Comparison of ENCODE assay signal across 12 mouse cellular contexts in the genomic region with DNA sequence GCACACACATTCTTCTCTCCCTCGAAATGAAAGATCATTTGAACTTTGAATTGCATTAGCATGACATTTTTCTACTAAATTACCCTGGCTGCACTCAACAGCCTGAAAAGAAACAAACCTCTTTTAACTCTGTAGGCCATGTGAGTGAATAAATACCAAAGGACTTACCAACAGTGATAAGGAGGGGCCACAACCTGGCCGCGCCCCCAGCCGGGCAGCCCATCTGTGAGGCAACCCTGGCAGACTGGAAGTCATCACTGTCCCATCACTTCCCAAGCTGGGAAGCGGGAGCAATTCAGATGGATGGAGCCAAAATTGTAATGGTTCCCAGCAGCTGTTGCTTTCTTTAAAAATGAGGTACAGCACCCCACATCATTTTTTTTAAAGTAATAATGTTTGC.
DNase-seq lines count a peak whose midpoint lies in the region; ATAC-seq and TF ChIP-seq lines count a peak whose summit lies in the region.
"Had no signal": no experiment of that assay in that cellular context is flagged by ENCODE, and none has a peak within 500 bp of the region (broad histone marks: within the 10 kb centered on the region; RNA-seq: fewer than 3 reads in every experiment).

No protein-coding gene starts in this region.

- H3K4me1 ChIP-seq in lung, embryonic 15.5 days: 0 out of 2 replicates have a peak, but pooled peaks cover 10% of the 10 kb centered on the region
- H3K4me1 ChIP-seq in lung, adult 2 months (ENCODE audit: control insufficient read depth, insufficient read depth, low read length): no peaks in the 10 kb centered on the region; the same call in 1 of the 2 replicates
- peaks cover 10% of the 10 kb centered on the region for H3K4me1 ChIP-seq in forebrain, embryonic 15.5 days
- peaks cover 9% of the 10 kb centered on the region; the same call in 1 of the 2 replicates for H3K4me1 ChIP-seq in midbrain, embryonic 15.5 days
- no peaks in the 10 kb centered on the region for H3K4me1 ChIP-seq in heart, embryonic 11.5 days (ENCODE audit: control insufficient read depth, insufficient read depth, low read length)

- no peak for TF ChIP-seq POLR2A in lung, adult 2 months (IDR thresholded peaks at IDR 0.05; ENCODE audit: borderline replicate concordance, extremely low read depth, low read depth, low read length)

- no peaks in the 10 kb centered on the region for H3K36me3 ChIP-seq in lung, embryonic 15.5 days
- no peaks in the 10 kb centered on the region for H3K36me3 ChIP-seq in forebrain, embryonic 15.5 days
- H3K36me3 ChIP-seq in midbrain, embryonic 15.5 days (replicated peaks): no peaks in the 10 kb centered on the region
- no peaks in the 10 kb centered on the region for H3K36me3 ChIP-seq in heart, embryonic 11.5 days (ENCODE audit: control insufficient read depth, insufficient read depth, low read length)
- H3K36me3 ChIP-seq: limb, embryonic 15.5 days had no signal

- DNase-seq in gastrocnemius, postnatal 10 days: peak; percentile 5
- no peak for DNase-seq in gastrocnemius, adult 8-10 months (ENCODE audit: low spot score in 2 of 2)
- no peak for DNase-seq in lung, adult 2 months
- no peak for DNase-seq in embryo, embryonic 10.5 days (ENCODE audit: low spot score)
- DNase-seq: thymus, postnatal 36 days had no signal

- H3K27me3 ChIP-seq in lung, embryonic 15.5 days: no peaks in the 10 kb centered on the region
- no peaks in the 10 kb centered on the region for H3K27me3 ChIP-seq in forebrain, embryonic 15.5 days
- H3K27me3 ChIP-seq in midbrain, embryonic 15.5 days (replicated peaks): no peaks in the 10 kb centered on the region
- H3K27me3 ChIP-seq in heart, embryonic 11.5 days (ENCODE audit: control insufficient read depth, insufficient read depth, low read length): no peaks in the 10 kb centered on the region
- H3K27me3 ChIP-seq: limb, embryonic 15.5 days had no signal

- no peaks in the 10 kb centered on the region for H3K9me3 ChIP-seq in lung, embryonic 15.5 days
- H3K9me3 ChIP-seq in forebrain, embryonic 15.5 days: no peaks in the 10 kb centered on the region
- H3K9me3 ChIP-seq in midbrain, embryonic 15.5 days: no peaks in the 10 kb centered on the region
- H3K9me3 ChIP-seq in heart, embryonic 11.5 days (replicated peaks; ENCODE audit: control insufficient read depth, low read length): no peaks in the 10 kb centered on the region
- H3K9me3 ChIP-seq: limb, embryonic 15.5 days had no signal

- peak overlapping the region; percentile 16; the same call in 1 of the 2 replicates for H3K4me2 ChIP-seq in lung, embryonic 15.5 days
- H3K4me2 ChIP-seq in forebrain, embryonic 15.5 days (replicated peaks): peak overlapping the region; percentile 21
- H3K4me2 ChIP-seq in midbrain, embryonic 15.5 days: no peak overlapping the region
- H3K4me2 ChIP-seq in heart, embryonic 11.5 days: no peak overlapping the region
- H3K4me2 ChIP-seq: hindbrain, embryonic 14.5 days; limb, embryonic 15.5 days had no signal

- H3K27ac ChIP-seq in lung, embryonic 15.5 days: peak overlapping the region; percentile 33
- no peak overlapping the region for H3K27ac ChIP-seq in forebrain, embryonic 15.5 days (replicated peaks)
- H3K27ac ChIP-seq in midbrain, embryonic 15.5 days: 0 out of 2 replicates have a peak overlapping the region, but pooled peaks have one; percentile 45
- no peak overlapping the region for H3K27ac ChIP-seq in heart, embryonic 11.5 days (ENCODE audit: low read depth, low read length)
- H3K27ac ChIP-seq: hindbrain, embryonic 14.5 days; limb, embryonic 15.5 days had no signal

- no peak for TF ChIP-seq CTCF in lung, adult 2 months (IDR thresholded peaks at IDR 0.05; ENCODE audit: insufficient read depth, low read length)

- WGBS in lung, embryonic 15.5 days: 30% methylated on average over 5 of the region's 5 CpGs
- WGBS in lung, adult 2 months: 45% methylated on average over 5 of the region's 5 CpGs
- WGBS in forebrain, embryonic 15.5 days: 18% methylated on average over 5 of the region's 5 CpGs
- WGBS in midbrain, embryonic 15.5 days: 56% methylated on average over 5 of the region's 5 CpGs
- WGBS in heart, embryonic 11.5 days (ENCODE audit: insufficient replicate concordance): 45% methylated on average over 5 of the region's 5 CpGs

- no peak overlapping the region for H3K9ac ChIP-seq in lung, embryonic 15.5 days
- H3K9ac ChIP-seq in forebrain, embryonic 15.5 days (replicated peaks): no peak overlapping the region
- H3K9ac ChIP-seq in midbrain, embryonic 15.5 days: no peak overlapping the region
- H3K9ac ChIP-seq in heart, embryonic 11.5 days (ENCODE audit: low read depth, low read length): no peak overlapping the region
- H3K9ac ChIP-seq: hindbrain, embryonic 14.5 days; limb, embryonic 15.5 days had no signal

- no peak overlapping the region for H3K4me3 ChIP-seq in lung, embryonic 15.5 days
- H3K4me3 ChIP-seq in lung, adult 2 months (replicated peaks; ENCODE audit: extremely low read depth, low read depth, low read length): no peak overlapping the region
- H3K4me3 ChIP-seq in forebrain, embryonic 15.5 days: no peak overlapping the region
- no peak overlapping the region for H3K4me3 ChIP-seq in midbrain, embryonic 15.5 days
- H3K4me3 ChIP-seq in heart, embryonic 11.5 days (ENCODE audit: low read depth, low read length): no peak overlapping the region
- H3K4me3 ChIP-seq: limb, embryonic 15.5 days; myocyte had no signal

- ATAC-seq in lung, embryonic 15.5 days (ENCODE audit: borderline replicate concordance, extremely low read depth, low FRiP score, low TSS enrichment): no peak
- ATAC-seq in forebrain, embryonic 15.5 days (replicated peaks): peak; percentile 69
- ATAC-seq in midbrain, embryonic 15.5 days (replicated peaks): peak; percentile 62; the same call in 1 of the 2 replicates
- ATAC-seq in heart, embryonic 11.5 days (replicated peaks; ENCODE audit: insufficient number of reproducible peaks, low FRiP score, low TSS enrichment): no peak

Comparison
In these comparisons a context has a peak if more than half of its experiments do, and no peak if none do; other contexts are left out.
1. ATAC-seq: peak in forebrain, embryonic 15.5 days (single experiment) and midbrain, embryonic 15.5 days (single experiment); none in lung, embryonic 15.5 days (single experiment) and heart, embryonic 11.5 days (single experiment).
2. H3K27ac ChIP-seq: peak in lung, embryonic 15.5 days (single experiment) and midbrain, embryonic 15.5 days (single experiment); none in forebrain, embryonic 15.5 days (single experiment) and heart, embryonic 11.5 days (single experiment).
3. H3K4me2 ChIP-seq: peak in lung, embryonic 15.5 days (single experiment) and forebrain, embryonic 15.5 days (single experiment); none in midbrain, embryonic 15.5 days (single experiment) and heart, embryonic 11.5 days (single experiment).